Mouse (Mus musculus) CH12.LX (cell line): ENCODE results near the gene Serinc4. TPM values are rescaled to one million over a fixed set of nuclear protein-coding genes. Genes with fewer than 3 reads are reported as not detected.

ENCODE experiments used
- DNase-seq: peaks from one replicate; pipeline ENCODE4 v3.0.0-alpha.2; 2013; ENCODE audit errors: extremely low read depth
- H3K27ac ChIP-seq: 2 replicates; pipeline ENCODE4 v1.5.1; 2012; ENCODE audit warnings: low read depth, mild to moderate bottlenecking, control low read depth, moderate library complexity; ENCODE audit not compliant: insufficient read depth
- H3K27me3 ChIP-seq: replicated peaks from 2 replicates; pipeline ENCODE3; 2012; ENCODE audit warnings: inconsistent platforms
- H3K36me3 ChIP-seq, 2 experiments: replicated peaks in 1 of 2; 2 replicates each; pipeline versions ENCODE3 to v1.6.1; 2012; ENCODE audit warnings: inconsistent platforms in 1 of 2, low read length in 1 of 2, mild to moderate bottlenecking in 1 of 2, mixed read lengths in 1 of 2, moderate library complexity in 1 of 2; ENCODE audit not compliant: control insufficient read depth in 1 of 2, insufficient read depth in 1 of 2
- H3K4me1 ChIP-seq, 2 experiments: 2 replicates each; pipeline ENCODE4 v1.6.1; 2012; ENCODE audit warnings: inconsistent platforms in 1 of 2, moderate library complexity in 1 of 2; ENCODE audit not compliant: insufficient read depth in 2 of 2, control insufficient read depth in 1 of 2
- H3K4me2 ChIP-seq: 2 replicates; pipeline ENCODE4 v1.6.1; 2012; ENCODE audit warnings: low read depth, mild to moderate bottlenecking, control low read depth; ENCODE audit not compliant: poor library complexity, insufficient read depth, severe bottlenecking
- H3K4me3 ChIP-seq, 3 experiments: fragments of 150-350 bp in 1 of 3; sonication (generic) in 1 of 3; replicated peaks in 1 of 3; 2 replicates each; pipeline versions ENCODE3 to v1.5.1; 2011 to 2012; ENCODE audit warnings: low read depth in 2 of 3, low read length in 2 of 3, mild to moderate bottlenecking in 2 of 3, moderate library complexity in 2 of 3, control low read depth in 1 of 3, improper control_type of control experiment in 1 of 3, inconsistent platforms in 1 of 3, mixed read lengths in 1 of 3; ENCODE audit not compliant: poor library complexity in 1 of 3
- H3K79me2 ChIP-seq: replicated peaks from 2 replicates; pipeline ENCODE4 v1.6.1; 2012; ENCODE audit warnings: mild to moderate bottlenecking, moderate library complexity; ENCODE audit not compliant: control insufficient read depth, poor library complexity, insufficient read depth, severe bottlenecking; ENCODE audit errors: extremely low read depth
- H3K9ac ChIP-seq: 2 replicates; pipeline ENCODE4 v1.6.1; 2012; ENCODE audit warnings: low read depth, mild to moderate bottlenecking, control low read depth, moderate library complexity; ENCODE audit not compliant: insufficient read depth
- H3K9me3 ChIP-seq: replicated peaks from 2 replicates; pipeline ENCODE3; 2012; ENCODE audit warnings: low read length, inconsistent platforms, mixed read lengths
- CTCF ChIP-seq, 2 experiments: IDR thresholded peaks in 1 of 2; conservative IDR thresholded peaks in 1 of 2; 2 replicates each; pipeline ENCODE4 v1.5.1; 2011 to 2012; ENCODE audit warnings: low read depth in 2 of 2, low read length in 2 of 2, improper control_type of control experiment in 1 of 2, inconsistent platforms in 1 of 2, mild to moderate bottlenecking in 1 of 2, moderate library complexity in 1 of 2
- E2F4 ChIP-seq: IDR thresholded peaks from 2 replicates; pipeline ENCODE4 v1.6.1; 2011; ENCODE audit warnings: low read depth, low read length, improper control_type of control experiment; ENCODE audit not compliant: insufficient replicate concordance
- ELF1 ChIP-seq: IDR thresholded peaks from 2 replicates; pipeline ENCODE4 v1.6.1; 2014; ENCODE audit warnings: low read depth, mild to moderate bottlenecking, inconsistent platforms, low read length, improper control_type of control experiment
- ETS1 ChIP-seq: conservative IDR thresholded peaks from 2 replicates; pipeline ENCODE4 v1.6.1; 2012; ENCODE audit warnings: low read depth, mild to moderate bottlenecking, inconsistent platforms, low read length, improper control_type of control experiment, moderate library complexity
- GABPA ChIP-seq: IDR thresholded peaks from 2 replicates; pipeline ENCODE4 v1.6.1; 2012; ENCODE audit warnings: low read depth, low read length, improper control_type of control experiment, inconsistent platforms; ENCODE audit not compliant: insufficient replicate concordance
- MAFK ChIP-seq: IDR thresholded peaks from 2 replicates; pipeline ENCODE4 v1.6.1; 2011; ENCODE audit warnings: low read length, improper control_type of control experiment; ENCODE audit not compliant: insufficient replicate concordance
- MAZ ChIP-seq: IDR thresholded peaks from 2 replicates; pipeline ENCODE4 v1.6.1; 2012; ENCODE audit warnings: low read depth, mild to moderate bottlenecking, inconsistent platforms, low read length, improper control_type of control experiment, moderate library complexity
- MXI1 ChIP-seq: IDR thresholded peaks from 2 replicates; pipeline ENCODE4 v1.6.1; 2011; ENCODE audit warnings: mild to moderate bottlenecking, low read depth, low read length, improper control_type of control experiment
- MYC ChIP-seq: IDR thresholded peaks from 2 replicates; pipeline ENCODE4 v1.6.1; 2011; ENCODE audit warnings: low read depth, mild to moderate bottlenecking, improper control_type of control experiment, low read length
- POLR2A ChIP-seq: IDR thresholded peaks from 2 replicates; pipeline ENCODE4 v1.6.1; 2011; ENCODE audit warnings: low read depth, mild to moderate bottlenecking, improper control_type of control experiment, low read length
- POLR2AphosphoS2 ChIP-seq: IDR thresholded peaks from 2 replicates; pipeline ENCODE4 v1.6.1; 2011; ENCODE audit warnings: low read depth, low read length, improper control_type of control experiment
- RAD21 ChIP-seq: IDR thresholded peaks from 2 replicates; pipeline ENCODE4 v1.6.1; 2011; ENCODE audit warnings: low read depth, mild to moderate bottlenecking, low read length, improper control_type of control experiment, moderate library complexity
- RCOR1 ChIP-seq: conservative IDR thresholded peaks from 2 replicates; pipeline ENCODE4 v1.6.1; 2012; ENCODE audit warnings: low read depth, mild to moderate bottlenecking, inconsistent platforms, low read length, improper control_type of control experiment
- SIN3A ChIP-seq: IDR thresholded peaks from 2 replicates; pipeline ENCODE4 v1.6.1; 2012; ENCODE audit warnings: low read length, improper control_type of control experiment, inconsistent platforms
- SMC3 ChIP-seq: IDR thresholded peaks from 2 replicates; pipeline ENCODE4 v1.6.1; 2011; ENCODE audit warnings: low read depth, low read length, improper control_type of control experiment
- ZKSCAN1 ChIP-seq: IDR thresholded peaks from 2 replicates; pipeline ENCODE4 v1.6.1; 2012; ENCODE audit warnings: low read depth, inconsistent platforms, low read length, improper control_type of control experiment, borderline replicate concordance
- dilution Hi-C: fragments of 300-500 bp; cut with MboI; formaldehyde crosslinking; loops from 2 replicates; pipeline ENCODE4 v1.14.3; 2020; ENCODE audit warnings: low sequenced_read_pairs; ENCODE audit not compliant: extremely low pct_unique_long_range_greater_than_20kb, extremely low pct_ligation_motif_present
- in situ Hi-C: fragments of 300-500 bp; cut with MboI; formaldehyde crosslinking; loops from 3 replicates; pipeline ENCODE4 v1.14.3; 2019; ENCODE audit warnings: low sequenced_read_pairs, low pct_ligation_motif_present, low pct_unique_long_range_greater_than_20kb, mixed read lengths
- polyA plus RNA-seq: library from polyadenylated mRNA; unstranded; fragments of >175 nt; gene quantifications from 2 replicates; pipeline ENCODE4 v1.2.1, GENCODE M21; 2012; ENCODE audit warnings: low read depth; ENCODE audit not compliant: insufficient read length
- total RNA-seq, 2 experiments: library from RNA; depleted of rRNA; stranded (reverse); fragments of 300-350 nt in 1 of 2; fragments of >200 nt in 1 of 2; gene quantifications; 2 replicates each; pipeline ENCODE4 v1.2.3; 2012 to 2014

The Serinc4 gene
- total and polyA plus RNA-seq, 3 experiments, result 0.17 to 0.89 (median 0.29) TPM

DNA sequence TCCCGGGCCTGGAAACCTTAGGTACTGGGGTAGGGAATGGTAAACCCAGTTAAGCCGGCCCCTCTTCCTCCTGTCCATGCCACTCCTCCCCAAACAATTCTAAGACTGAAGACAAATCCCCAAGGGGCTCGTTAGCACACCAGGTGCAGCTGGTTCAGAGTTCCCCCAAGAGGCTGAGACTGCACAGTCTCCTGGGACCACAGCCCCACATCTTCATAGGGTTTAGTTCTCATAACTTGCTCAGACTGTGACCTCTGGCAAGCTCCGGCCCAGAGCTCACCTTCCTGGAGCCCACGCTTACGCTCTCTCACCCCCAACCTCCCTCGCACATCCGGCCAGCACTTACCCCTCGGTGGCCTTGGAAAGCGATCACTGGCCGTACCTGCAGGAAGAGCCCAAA lies 14.8 kb downstream of the Serinc4 start (continued):
- TF ChIP-seq ELF1 (no peak), RAD21 (no peak), SIN3A (no peak; the same call in 1 of the 2 replicates), MYC (no peak)
- TF ChIP-seq, all 38 proteins: peak for 10

DNA sequence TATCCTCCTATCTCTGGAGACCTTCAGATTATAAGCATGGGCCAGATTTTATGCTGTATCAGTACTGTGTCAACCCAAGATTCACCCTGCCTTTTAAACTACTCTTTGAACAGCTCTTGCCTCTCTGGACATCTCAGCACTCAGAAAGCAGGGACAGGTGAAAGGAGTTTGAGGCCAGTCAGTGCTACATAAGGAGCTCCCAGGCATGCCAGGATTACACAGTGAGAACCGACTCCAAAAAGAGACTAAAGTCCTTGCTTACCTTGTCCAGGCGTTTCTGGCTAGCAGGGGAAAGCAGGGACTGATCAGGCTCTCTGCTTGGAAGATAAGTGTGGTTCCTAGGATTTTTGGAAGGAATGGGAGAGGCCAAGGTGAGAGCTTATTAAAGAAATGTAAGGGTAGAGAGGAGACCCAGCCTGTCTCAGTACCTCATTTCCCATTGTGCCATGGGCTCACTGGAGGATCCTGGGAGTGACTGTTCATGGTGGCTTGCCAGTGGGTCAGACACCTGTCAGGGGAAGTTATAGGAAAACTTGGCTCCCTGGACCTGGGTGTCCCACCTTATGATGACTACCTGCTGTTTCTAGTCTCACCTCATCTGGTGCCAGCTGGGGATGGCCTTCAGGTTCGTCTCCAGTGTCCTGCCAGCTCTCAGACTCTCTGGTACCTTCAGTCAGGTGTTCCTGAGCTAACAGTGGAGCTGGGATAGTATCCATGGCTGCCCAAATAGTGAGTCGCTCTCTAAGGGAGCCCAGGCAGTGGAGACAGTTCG lies 15.6 kb downstream of the Serinc4 start:
- peaks cover 21% of the 10 kb centered on the region for H3K27me3 ChIP-seq
- peaks cover 21 to 32% of the 10 kb centered on the region in 2 experiments for H3K36me3 ChIP-seq
- DNase-seq, result no peak
- no peak overlapping the region for H3K4me3 ChIP-seq
- peaks cover 6 to 30% of the 10 kb centered on the region in 2 experiments for H3K4me1 ChIP-seq
- no peak overlapping the region for H3K9ac ChIP-seq
- no peaks in the 10 kb centered on the region for H3K79me2 ChIP-seq
- dilution Hi-C loops (no loop called here), in situ Hi-C loops (no loop called here)
- no peak overlapping the region for H3K27ac ChIP-seq
- no peaks in the 10 kb centered on the region for H3K9me3 ChIP-seq
- TF ChIP-seq RCOR1 (no peak), GABPA (no peak), MXI1 (no peak)
- H3K4me2 ChIP-seq, result no peak overlapping the region

DNA sequence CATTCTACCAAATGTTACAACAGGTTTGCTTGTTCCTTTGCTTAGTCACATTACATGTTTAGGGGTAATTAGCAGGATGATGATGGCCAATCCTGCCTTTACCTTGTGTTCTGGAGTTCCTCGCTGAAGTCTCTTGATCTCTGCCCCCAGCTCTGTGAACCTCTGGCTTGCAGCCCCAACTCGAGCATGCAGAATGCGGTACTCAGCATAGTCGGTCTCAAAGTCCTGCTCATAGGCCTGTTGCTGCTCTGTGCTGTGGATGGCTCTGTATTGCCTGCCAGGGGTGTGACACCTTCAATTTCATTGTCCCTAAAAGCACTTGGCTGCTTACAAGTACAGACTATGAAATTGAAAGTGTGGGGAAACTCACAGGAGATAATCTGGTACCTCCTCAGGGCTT lies 16.8 kb downstream of the Serinc4 start:
- H3K79me2 ChIP-seq, result no peaks in the 10 kb centered on the region
- H3K9ac ChIP-seq, result no peak overlapping the region
- no peak overlapping the region for H3K4me2 ChIP-seq
- H3K4me1 ChIP-seq, result peaks cover 6 to 24% of the 10 kb centered on the region in 2 experiments
- no peaks in the 10 kb centered on the region for H3K9me3 ChIP-seq
- TF ChIP-seq POLR2A, result 0 out of 2 replicates have a peak, but pooled peaks have one; percentile 9
- TF ChIP-seq SIN3A, result no peak
- TF ChIP-seq MAZ, result no peak
- TF ChIP-seq, all 38 proteins: peak for 1
- dilution Hi-C loops, result no loop called here
- in situ Hi-C loops, result no loop called here
- Histone ChIP-seq H3K36me3 (peaks cover 30 to 43% of the 10 kb centered on the region in 2 experiments), H3K4me3 (no peak overlapping the region), H3K27me3 (peaks cover 9% of the 10 kb centered on the region), H3K27ac (no peak overlapping the region)
- no peak for DNase-seq

DNA sequence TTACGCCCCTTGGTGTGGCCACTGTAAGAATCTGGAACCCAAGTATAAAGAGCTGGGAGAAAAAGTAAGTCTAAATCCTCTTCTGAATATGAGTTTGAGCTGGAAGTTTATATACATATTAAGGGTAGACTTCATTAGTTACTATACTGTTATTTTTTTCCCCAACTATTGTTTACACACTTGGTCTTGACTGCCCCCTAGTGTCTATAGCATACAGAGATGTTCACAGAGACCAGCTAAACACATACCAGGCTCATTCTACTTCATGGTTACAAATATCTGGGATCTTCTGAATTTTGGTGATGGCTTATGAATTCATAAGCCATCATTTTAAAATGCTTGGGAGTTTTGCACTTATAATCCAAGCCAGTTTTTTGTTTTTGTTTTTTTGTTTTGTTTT lies 21.7 kb downstream of the Serinc4 start:
- Histone ChIP-seq H3K4me3 (no peak overlapping the region), H3K79me2 (no peaks in the 10 kb centered on the region), H3K4me2 (no peak overlapping the region), H3K4me1 (no peaks in the 10 kb centered on the region), H3K9ac (no peak overlapping the region), H3K9me3 (no peaks in the 10 kb centered on the region), H3K27ac (no peak overlapping the region), H3K36me3 (peaks cover 68 to 91% of the 10 kb centered on the region in 2 experiments), H3K27me3 (no peaks in the 10 kb centered on the region)
- dilution Hi-C loops, result no loop called here
- peak; percentile 48 for DNase-seq
- in situ Hi-C loops, result no loop called here
- TF ChIP-seq CTCF (conservative IDR thresholded peaks at IDR 0.05 in 1 of 2, IDR thresholded peaks at IDR 0.05 in 1 of 2; ENCODE audit: low read depth in 2 of 2, low read length in 2 of 2) (peak; percentile 38 to 67; a peak in 3 of 4 replicates), POLR2A (0 out of 2 replicates have a peak, but pooled peaks have one; percentile 20), E2F4 (no peak), SMC3 (peak; percentile 14; the same call in 1 of the 2 replicates), RAD21 (peak; percentile 45), MYC (no peak), ZKSCAN1 (no peak), ETS1 (no peak), GABPA (no peak), POLR2AphosphoS2 (no peak), MAFK (no peak)
